8 mouse cellular contexts compared by ENCODE assay signal in the genomic region with DNA sequence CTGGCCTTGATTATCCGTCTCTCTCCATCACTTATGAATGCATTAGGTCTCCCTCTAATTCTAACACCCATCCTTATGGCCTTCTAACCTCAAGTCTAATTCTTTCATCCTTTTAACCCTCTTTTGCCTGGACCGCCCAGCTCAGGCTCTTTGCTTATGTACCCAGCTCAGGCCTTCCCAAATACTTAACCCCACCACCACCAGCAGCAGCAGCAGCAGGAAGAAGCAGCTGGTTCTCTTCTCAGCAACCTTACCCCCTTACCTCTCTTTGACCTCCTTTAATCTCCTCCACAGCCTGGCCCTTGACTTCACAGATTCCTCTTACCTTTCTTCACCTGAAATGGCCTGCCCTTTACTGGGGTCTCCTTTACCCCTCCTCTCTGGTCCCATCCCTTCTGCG.
A peak's percentile ranks its signal among the peaks of the same experiment; 100 is the strongest.
DNase-seq lines count a peak whose midpoint lies in the region; ATAC-seq and TF ChIP-seq lines count a peak whose summit lies in the region.

No protein-coding gene starts in this region.

- peaks cover 19% of the 10 kb centered on the region for H3K4me1 ChIP-seq in bone marrow macrophage, adult 2 months (ENCODE audit: control insufficient read depth, insufficient read depth, low read length)
- peaks cover 51% of the 10 kb centered on the region for H3K4me1 ChIP-seq in hindbrain, embryonic 13.5 days (replicated peaks)
- H3K4me1 ChIP-seq in midbrain, postnatal 0 days (ENCODE audit: insufficient read depth, low read length), result peaks cover 9% of the 10 kb centered on the region; the same call in 1 of the 2 replicates

- H3K9me3 ChIP-seq in hindbrain, embryonic 13.5 days, result no peaks in the 10 kb centered on the region
- no peaks in the 10 kb centered on the region for H3K9me3 ChIP-seq in midbrain, postnatal 0 days (ENCODE audit: low read length)

- DNase-seq in layer of hippocampus, adult 2 months (ENCODE audit: low spot score in 2 of 2), result no peak
- DNase-seq in layer of hippocampus, adult 11-12 months (ENCODE audit: low spot score), result no peak
- no peak for DNase-seq in midbrain, postnatal 0 days (ENCODE audit: low spot score)
- no peak for DNase-seq in right cerebral cortex, adult 2 months (ENCODE audit: low spot score in 2 of 2)
- DNase-seq in layer of hippocampus, postnatal 25 days (ENCODE audit: extremely low spot score in 1 of 2, low spot score in 1 of 2), result no peak
- no peak for DNase-seq in adrenal gland, adult 2 months

- H3K27me3 ChIP-seq in hindbrain, embryonic 13.5 days, result peaks cover 64% of the 10 kb centered on the region
- H3K27me3 ChIP-seq in midbrain, postnatal 0 days (ENCODE audit: insufficient read depth, low read length), result 0 out of 2 replicates have a peak, but pooled peaks cover 6% of the 10 kb centered on the region

- no peak for TF ChIP-seq POLR2A in bone marrow macrophage, adult 2 months (IDR thresholded peaks at IDR 0.05; ENCODE audit: borderline replicate concordance, low read depth, low read length)

- no peak for TF ChIP-seq CTCF in layer of hippocampus, adult 2 months (conservative IDR thresholded peaks at IDR 0.05)
- TF ChIP-seq CTCF in bone marrow macrophage, adult 2 months (IDR thresholded peaks at IDR 0.05; ENCODE audit: low read depth, low read length), result no peak
- TF ChIP-seq CTCF in midbrain, postnatal 0 days (IDR thresholded peaks at IDR 0.05), result no peak

- H3K27ac ChIP-seq in layer of hippocampus, adult 2 months, result peak overlapping the region; percentile 100
- H3K27ac ChIP-seq in bone marrow macrophage, adult 2 months (ENCODE audit: insufficient read depth, low read depth, low read length), result peak overlapping the region; percentile 78
- no peak overlapping the region for H3K27ac ChIP-seq in hindbrain, embryonic 13.5 days
- no peak overlapping the region for H3K27ac ChIP-seq in midbrain, postnatal 0 days (ENCODE audit: low read depth, low read length)

- H3K4me3 ChIP-seq in layer of hippocampus, adult 2 months, result peak overlapping the region; percentile 69
- H3K4me3 ChIP-seq in bone marrow macrophage, adult 2 months (ENCODE audit: insufficient read depth, low read length), result peak overlapping the region; percentile 86
- peak overlapping the region; percentile 39 for H3K4me3 ChIP-seq in hindbrain, embryonic 13.5 days
- H3K4me3 ChIP-seq in midbrain, postnatal 0 days (ENCODE audit: low read depth, low read length), result peak overlapping the region; percentile 42

- H3K4me2 ChIP-seq in hindbrain, embryonic 13.5 days, result peak overlapping the region; percentile 64
- H3K4me2 ChIP-seq in midbrain, postnatal 0 days (ENCODE audit: low read depth, low read length, poor library complexity, severe bottlenecking), result peak overlapping the region; percentile 99

- WGBS in hindbrain, embryonic 13.5 days, result 31% methylated on average over 3 of the region's 3 CpGs
- 32% methylated on average over 3 of the region's 3 CpGs for WGBS in midbrain, postnatal 0 days

- H3K9ac ChIP-seq in hindbrain, embryonic 13.5 days, result peak overlapping the region; percentile 61
- H3K9ac ChIP-seq in midbrain, postnatal 0 days (replicated peaks; ENCODE audit: low read length, poor library complexity, severe bottlenecking), result peak overlapping the region; percentile 59

- no peak for ATAC-seq in hindbrain, embryonic 13.5 days (ENCODE audit: low FRiP score)
- no peak for ATAC-seq in midbrain, postnatal 0 days (ENCODE audit: low FRiP score)

- no peaks in the 10 kb centered on the region for H3K36me3 ChIP-seq in hindbrain, embryonic 13.5 days
- no peaks in the 10 kb centered on the region for H3K36me3 ChIP-seq in midbrain, postnatal 0 days (ENCODE audit: insufficient read depth, low read length)

Comparison
In these comparisons a context has a peak if more than half of its experiments do, and no peak if none do; other contexts are left out.
1. H3K27ac ChIP-seq: peak in layer of hippocampus, adult 2 months (single experiment) and bone marrow macrophage, adult 2 months (single experiment); none in hindbrain, embryonic 13.5 days (single experiment) and midbrain, postnatal 0 days (single experiment).
2. Peak in every context shown above with its lines, with median percentiles within 50 percentile points of each other: H3K4me3 ChIP-seq.